Mouse (Mus musculus): Measurements from ENCODE around the gene Nccrp1.
"Not testable (repeated sequence)": the region's sequence is repeated elsewhere in the genome, so short reads cannot be mapped to it uniquely, and the experiment has no call there.

Nccrp1 gene

GRCm38 (mm10) chr7:28522536-28522935 lies 24.5 kb downstream of the Nccrp1 start, which contains the start of gene Ifnl3:
Ifnl3 (plus strand) TSS chr7:28522836.
- DNase-seq (ENCODE audit: low spot score in 2 of 2): not testable (repeated sequence)

GRCm38 (mm10) chr7:28511441-28511840 lies 35.6 kb downstream of the Nccrp1 start:
- DNase-seq (ENCODE audit: low spot score in 2 of 2): no peak

- not testable (repeated sequence) for DNase-seq (ENCODE audit: low spot score in 2 of 2)
Observed at GRCm38 (mm10) chr7:28510405-28510974, 36.6 kb downstream of the Nccrp1 start, which contains the start of gene Ifnl2. Ifnl2 (minus strand) TSS chr7:28510455.

- not testable (repeated sequence) for DNase-seq (ENCODE audit: low spot score in 2 of 2)
Observed at GRCm38 (mm10) chr7:28509121-28509520, 37.9 kb downstream of the Nccrp1 start.

GRCm38 (mm10) chr7:28505585-28505984 lies 41.5 kb downstream of the Nccrp1 start:
- no peak for DNase-seq (ENCODE audit: low spot score in 2 of 2)

- no peak for DNase-seq (ENCODE audit: low spot score in 2 of 2)
Observed at GRCm38 (mm10) chr7:28495426-28495825, 51.6 kb downstream of the Nccrp1 start.

Measured in frontal cortex, postnatal 25 days (tissue).